Mouse (Mus musculus): ENCODE measurements around the gene Elp6.
"Not testable (repeated sequence)": the region's sequence is repeated elsewhere in the genome, so short reads cannot be mapped to it uniquely, and the experiment has no call there.

The Elp6 gene

DNA sequence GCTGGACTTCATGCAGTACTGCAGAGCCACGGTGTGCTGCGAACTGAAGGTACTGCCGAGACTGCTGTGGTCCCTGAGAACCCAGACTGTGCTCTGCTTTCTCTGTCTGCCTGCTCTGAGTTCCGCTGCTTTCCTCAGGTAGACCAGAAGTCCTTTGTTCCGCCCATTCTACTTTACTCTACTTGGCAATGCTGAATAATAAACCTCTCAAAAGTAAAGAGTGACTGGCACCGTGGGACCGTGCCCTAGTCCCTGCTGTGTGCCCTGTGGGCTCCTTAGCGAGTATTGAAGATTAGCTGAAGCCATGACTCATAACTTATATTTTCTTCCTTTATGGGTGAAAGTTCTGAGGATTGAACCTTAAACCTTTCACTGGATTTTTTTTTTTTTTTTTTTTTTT lies 10.9 kb downstream of the Elp6 start:
- DNase-seq (ENCODE audit: low read depth, low spot score): no peak

DNA sequence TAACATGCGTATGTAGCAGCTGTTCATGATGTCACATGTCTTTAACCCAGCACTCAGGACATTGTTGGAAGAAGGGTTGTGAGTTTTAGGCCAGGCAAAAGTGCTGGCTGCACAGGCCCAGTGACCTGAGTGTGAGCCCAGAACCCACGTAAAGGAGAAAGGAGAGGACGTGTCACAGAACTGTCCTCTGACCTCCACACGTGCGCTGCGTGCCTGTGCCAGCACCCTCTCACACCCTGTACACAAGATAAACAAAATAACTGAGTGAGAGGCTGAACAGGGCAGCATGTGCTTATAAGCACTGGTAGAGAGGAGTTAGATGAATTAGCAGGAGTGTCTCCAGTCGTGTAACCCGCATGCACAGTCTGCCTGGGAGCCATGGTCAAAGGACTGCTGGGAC lies 11.5 kb downstream of the Elp6 start:
- DNase-seq (ENCODE audit: low read depth, low spot score): no peak

DNA sequence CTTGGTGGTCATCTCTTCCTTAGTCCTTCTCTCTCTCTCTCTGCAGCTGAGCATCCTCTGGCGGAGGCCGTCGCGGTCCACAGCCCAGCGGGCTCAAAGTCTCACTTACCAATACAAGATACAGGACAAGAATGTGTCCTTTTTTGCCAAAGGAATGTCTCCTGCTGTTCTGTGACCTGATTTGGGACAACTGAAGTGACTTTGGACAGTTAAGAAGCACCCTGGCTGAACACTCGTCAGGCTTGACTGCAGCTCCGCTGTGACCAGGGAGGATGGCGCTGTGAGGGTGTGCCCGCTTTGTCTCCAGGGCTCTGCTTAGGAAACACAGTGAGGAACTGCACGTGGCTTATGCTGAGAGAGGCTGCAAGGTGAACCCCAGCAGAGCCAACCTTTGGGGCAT lies 15.8 kb downstream of the Elp6 start:
- no peak for DNase-seq (ENCODE audit: low read depth, low spot score)

DNA sequence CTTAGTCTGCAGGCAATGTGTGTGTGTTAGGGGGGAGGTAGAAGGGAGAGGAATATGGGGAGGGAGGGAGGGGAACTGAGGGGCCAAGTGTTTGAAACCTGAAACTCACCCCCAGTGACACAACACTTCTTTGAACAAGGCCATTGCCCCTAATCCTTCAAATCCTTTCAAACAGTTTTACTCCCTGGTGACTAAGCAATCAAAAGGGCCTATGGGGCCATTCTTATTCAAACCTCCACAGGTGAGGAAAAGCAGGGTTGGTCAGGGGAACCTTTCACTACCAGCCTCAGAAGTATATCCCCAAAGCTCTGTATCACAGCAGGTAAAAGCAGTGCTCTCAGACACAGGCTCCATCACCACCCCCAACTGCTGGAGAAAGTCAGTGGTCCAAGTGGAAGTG lies 18.0 kb downstream of the Elp6 start:
- no peak for DNase-seq (ENCODE audit: low read depth, low spot score)

DNA sequence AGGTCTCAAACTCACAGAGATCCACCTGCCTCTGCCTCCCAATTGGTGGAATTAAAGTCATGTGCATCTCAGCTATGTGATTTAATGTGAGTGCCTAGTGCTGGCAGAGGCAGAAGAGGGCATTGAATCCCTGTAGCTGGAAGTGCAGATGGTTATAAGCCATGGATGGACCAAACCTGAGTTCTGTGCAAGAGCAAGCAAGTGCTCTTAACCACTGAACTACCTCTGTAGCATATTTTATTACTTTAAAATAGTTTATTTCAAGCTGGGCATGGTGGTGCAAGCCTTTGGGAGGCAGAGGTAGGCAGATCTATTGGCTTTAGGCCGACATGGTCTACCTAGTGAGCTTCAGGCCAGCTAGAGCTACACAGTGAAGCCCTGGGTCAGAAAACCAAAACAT lies 19.2 kb downstream of the Elp6 start:
- DNase-seq (ENCODE audit: low read depth, low spot score): no peak

DNA sequence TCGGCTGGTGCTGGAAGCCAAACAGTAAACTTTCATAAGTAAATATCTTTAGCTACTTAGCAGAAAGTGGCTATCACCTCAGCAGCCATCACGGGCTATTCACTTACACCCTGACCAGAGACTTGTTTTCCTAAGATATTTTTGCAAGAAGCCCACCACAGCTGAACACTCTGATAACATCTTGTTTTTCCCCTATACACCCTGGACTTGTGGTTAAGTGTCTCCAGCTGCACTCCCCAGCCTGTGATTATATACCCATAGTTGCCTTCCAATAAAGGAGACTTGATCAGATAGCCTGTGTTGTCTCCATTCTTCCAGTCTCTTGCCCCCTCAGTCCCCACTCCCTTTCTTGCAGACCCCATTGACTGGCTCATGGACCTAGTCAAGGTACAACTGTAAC lies 23.2 kb downstream of the Elp6 start:
- no peak for DNase-seq (ENCODE audit: low read depth, low spot score)

DNA sequence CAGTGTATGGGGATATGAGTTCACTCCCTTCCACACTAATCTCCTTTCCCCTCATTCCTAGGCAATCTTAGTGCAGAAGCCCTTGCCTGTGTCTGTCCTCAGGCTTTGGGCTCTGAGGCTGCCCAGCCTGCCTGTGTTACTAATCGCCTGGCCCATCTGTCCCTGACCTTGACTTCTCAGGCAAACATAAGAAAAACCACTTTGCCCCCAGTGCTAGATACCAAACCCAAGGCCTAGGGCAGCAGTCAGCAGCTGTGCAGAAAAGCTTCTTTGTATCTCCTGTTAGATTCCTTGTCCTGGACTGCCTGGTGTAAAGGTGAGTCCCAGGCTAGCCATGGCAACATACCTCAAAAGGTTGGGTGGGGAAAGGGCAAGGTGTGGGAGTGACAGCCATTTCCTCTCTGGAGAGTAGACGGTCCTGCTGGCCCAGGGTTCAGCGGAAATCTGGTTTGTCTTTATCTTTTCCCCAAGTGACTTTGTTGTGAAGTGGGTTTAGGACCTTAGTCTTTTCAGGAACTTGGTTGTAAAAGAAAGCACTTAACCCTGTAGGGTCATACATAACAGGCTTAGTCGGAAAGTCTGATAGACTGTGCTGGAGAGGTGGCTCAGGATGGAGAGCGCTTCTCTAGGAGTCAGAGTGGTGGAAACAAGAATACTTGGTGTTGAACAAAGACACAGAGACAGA lies 24.1 kb downstream of the Elp6 start:
- no peak for DNase-seq (ENCODE audit: low read depth, low spot score)

DNA sequence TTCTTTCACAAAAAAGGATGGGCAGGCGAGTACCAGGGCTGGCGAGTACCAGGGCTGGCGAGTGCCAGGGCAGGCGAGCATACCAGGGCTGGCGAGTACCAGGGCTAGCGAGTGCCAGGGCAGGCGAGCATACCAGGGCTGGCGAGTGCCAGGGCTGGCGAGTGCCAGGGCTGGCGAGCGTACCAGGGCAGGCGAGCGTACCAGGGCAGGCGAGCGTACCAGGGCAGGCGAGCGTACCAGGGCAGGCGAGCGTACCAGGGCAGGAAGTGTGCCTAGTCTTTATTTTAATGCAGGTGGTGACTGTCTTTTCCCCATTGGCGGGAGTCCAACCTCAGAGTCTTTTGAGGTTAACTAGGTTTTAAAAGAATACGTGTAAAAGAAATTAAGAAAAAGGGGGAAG lies 24.7 kb downstream of the Elp6 start:
- DNase-seq (ENCODE audit: low read depth, low spot score): no peak

DNA sequence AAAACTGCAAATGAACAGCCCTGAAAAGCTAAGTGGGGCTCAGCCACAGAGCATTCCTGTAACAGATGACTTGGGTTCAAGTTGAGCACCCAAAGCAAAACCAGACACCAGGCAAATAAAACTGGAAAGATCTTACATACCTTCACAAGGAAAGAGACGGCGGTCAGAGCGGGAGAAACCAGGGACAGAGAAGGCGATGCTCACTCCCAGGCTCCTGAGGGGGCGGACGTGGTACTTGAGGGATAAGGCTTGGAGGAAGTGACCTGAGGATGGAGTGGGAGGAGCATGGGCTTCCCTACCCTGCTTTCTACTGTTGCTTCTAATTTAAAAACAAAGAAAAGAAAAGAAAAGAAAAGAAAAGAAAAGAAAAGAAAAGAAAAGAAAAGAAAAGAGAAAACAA lies 25.4 kb downstream of the Elp6 start:
- DNase-seq (ENCODE audit: low read depth, low spot score): no peak

DNA sequence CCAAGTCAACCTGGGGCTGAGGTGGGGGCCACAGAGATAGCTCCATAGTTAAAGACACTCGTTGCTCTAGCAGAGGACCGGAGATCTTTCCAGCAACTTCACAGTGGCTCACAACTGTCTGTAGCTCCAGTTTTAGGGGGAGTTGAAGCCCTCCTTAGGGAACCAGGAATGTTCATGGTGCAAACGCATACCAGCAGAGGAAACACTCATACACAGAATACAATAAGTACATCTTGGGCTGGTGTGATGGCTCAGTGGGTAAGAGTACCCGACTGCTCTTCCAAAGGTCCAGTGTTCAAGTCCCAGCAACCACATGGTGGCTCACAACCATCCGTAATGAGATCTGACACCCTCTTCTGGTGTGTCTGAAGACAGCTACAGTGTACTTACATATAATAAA lies 25.9 kb downstream of the Elp6 start:
- DNase-seq (ENCODE audit: low read depth, low spot score): not testable (repeated sequence)

DNA sequence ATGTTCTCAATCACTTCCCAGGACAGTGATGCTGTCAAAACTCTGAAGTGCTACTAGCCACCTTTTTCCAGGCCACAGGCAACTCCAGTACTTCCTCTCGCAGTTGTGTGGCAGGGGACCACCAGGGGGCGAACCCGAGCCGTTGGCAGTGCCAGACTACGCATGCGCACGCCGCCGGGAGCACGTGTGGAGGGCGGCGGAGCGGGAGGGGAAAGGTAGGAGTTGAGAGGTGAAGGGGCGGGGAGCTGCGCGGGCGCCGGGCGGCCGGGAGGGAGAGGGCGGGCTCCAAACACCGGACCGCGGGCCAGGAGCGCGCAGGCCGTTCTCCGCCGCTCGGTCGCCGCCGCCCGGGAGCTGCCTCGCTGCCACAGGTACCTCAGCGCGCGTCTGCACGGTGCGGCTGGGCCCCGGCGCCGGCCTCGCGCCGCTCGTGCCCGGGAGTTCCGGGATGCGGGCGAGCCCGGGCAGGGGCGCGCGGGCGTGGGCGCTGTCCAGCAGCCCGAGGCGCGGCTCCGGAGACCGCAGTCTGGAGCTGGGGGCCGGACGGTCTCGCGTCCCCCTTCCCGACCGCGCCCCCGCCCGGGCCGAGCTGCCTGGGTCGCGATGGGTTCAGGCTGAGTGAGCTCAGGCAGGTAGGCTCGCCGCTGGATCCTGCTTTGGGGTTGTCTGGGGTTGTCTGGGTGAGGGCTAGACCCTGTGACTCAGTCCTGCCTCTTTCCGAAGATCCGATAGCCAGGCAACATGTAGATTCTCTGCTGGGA lies 28.3 kb downstream of the Elp6 start, which contains the start of gene Scap:
Gene Scap (plus strand): TSS at position 154 of the 761 bp plus-strand sequence.
- DNase-seq (ENCODE audit: low read depth, low spot score): peak; percentile 96

DNA sequence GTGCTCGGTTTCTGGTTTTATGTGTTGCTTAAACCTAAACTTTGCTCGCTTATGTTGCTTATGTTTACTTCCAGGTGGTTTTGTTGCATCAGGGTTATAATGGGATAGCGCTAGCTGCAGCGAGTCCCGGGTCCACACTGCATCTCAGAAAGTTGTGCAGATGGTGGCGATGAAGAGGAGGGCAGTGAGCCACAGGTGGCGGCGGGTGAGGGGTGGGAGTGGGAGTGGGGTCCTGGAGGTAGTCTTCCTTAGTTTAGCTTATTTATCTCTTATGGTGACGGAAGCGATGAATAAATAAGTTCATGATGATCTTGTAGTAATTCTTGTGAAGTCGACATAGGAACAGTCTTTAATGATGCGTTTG lies 28.9 kb downstream of the Elp6 start:
- DNase-seq (ENCODE audit: low read depth, low spot score): no peak

DNA sequence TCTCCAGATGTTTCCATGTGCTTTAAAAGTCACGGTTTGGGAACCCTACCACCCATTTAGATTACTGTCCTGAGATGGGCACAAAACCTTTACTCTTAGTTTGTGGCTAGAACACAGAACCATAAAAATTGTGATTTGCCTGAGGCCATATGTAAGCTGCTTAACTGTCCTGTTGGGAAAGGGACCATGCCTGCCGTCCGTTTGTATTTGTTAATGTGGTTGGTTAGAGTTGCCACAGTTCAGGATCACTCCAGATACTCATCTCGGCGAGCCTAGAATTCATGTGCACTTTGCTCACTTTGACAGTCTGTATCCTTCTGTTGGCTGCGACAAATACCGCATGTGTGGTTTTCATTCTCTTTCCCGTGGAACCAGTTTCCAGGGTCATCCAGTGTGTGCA lies 29.9 kb downstream of the Elp6 start:
- DNase-seq (ENCODE audit: low read depth, low spot score): no peak

DNA sequence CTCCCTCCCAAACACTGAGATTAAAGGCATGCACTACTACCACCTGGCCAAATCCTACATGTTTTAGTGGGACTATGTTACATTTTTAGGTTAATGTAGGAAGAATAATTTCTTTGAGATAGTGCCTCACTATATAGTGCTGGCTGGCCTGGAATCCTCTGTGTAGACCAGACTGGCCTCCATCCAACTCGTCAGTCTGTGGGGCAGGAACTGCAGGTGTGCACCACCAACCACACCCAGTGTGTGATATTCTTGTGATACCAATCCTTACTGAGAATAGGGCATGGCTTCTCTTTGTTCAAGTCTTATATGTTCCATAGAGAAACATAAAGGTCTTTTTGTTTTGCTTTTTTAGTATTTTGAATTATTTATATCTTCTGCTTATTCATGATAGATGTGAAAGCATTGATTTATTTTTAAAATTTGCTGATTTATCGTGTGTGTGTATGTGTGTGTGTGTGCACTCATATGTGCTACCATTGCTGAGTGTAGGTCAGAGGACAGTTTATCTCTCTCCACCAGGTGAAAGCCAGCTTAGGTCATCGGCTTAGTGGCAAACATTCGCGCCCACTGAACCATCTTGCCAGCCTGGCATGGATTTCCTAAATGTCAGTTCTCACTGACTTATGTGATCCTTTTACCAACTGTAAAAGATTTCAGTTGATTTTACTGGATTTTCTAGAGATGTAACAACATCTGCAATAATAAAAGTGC lies 35.2 kb downstream of the Elp6 start:
- no peak for DNase-seq (ENCODE audit: low read depth, low spot score)

DNA sequence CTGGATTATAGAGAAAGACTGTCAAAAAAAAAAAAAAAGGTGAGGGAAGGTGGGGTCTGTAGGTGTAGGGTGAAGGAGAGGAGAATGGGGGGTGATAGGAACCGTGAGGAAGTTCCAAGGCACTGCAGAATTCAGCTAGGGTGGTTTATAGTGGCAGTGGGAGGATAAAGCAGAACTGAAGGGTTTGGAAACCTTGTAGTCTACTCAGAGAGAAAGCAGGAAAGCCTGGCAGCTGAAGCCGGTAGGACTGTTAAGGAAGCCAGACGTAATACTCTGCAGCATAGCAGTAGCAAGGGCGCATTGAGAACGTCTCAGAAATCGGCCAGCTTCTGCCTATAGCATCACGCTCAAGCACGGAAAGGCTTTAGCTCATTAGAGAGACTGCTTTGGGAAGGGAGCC lies 37.0 kb downstream of the Elp6 start:
- no peak for DNase-seq (ENCODE audit: low read depth, low spot score)

DNA sequence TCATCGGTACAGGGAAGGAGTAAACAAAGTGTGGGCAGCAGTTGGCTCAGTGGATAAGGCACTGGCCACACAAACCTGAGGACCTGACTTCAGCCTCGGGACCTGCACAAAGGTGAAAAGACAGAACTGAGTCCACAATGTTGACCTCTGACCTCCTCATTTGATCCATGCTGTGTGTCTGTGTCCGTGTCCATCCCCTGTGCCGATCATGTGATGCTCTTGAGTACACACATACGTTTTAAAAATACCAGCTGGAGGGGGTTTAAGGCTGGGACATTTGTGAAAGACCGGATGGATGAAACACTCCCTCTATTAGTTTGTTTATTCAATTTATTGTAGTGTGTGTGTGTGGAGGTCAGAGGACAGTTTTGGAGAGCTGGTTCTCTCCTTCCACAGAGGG lies 38.8 kb downstream of the Elp6 start:
- no peak for DNase-seq (ENCODE audit: low read depth, low spot score)

DNA sequence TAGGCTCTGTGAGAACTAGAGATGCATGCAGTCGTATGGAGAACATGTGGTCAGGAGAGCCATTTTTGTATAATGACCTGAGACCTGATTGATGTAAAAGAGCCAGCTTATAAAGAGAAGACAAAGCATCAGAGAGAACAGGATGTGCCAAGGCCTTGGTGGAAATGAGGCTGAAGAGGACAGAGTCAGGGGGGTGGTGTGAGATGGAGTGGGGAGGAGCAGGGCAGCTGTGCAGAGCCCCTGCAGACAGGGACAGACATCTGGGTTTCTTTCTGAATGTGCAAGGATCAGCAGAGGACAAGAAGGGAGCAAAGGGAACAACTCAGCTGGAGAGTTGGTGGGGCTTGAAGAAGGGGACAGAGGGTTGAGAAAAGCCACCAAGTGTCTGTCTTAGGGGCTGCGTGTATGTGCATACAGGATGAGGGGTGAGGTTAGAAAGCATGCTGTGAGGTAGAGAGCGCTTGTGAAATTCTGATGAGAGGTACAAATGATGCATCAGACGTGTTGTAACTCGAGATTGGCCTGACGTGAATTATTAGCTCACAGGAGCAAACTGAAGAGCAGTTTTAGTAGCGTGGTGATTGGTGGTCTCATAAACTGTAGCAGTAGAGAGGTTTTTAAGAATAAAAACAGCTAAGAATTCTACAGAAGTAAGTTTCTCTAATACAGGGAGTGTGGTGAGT lies 40.2 kb downstream of the Elp6 start:
- no peak for DNase-seq (ENCODE audit: low read depth, low spot score)

DNA sequence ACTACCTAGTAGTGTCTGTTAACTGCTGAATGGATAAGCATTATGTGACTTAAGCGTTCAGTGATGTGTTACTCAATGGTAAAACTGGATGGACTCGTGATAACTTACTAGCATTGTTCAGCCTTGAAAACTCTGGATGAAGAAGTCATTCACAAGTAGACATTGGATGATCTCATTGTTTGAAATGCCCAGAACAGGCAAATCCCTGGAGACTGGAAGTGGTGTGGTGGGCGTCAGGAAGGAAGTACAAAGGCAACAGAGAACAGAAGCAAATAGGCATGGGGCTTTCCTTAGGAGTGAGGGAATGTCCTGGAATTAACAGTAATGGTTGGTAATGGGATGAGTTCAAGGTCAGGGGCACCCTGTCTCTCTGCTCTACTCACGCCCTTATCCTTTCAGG lies 43.9 kb downstream of the Elp6 start:
- no peak for DNase-seq (ENCODE audit: low read depth, low spot score)

DNA sequence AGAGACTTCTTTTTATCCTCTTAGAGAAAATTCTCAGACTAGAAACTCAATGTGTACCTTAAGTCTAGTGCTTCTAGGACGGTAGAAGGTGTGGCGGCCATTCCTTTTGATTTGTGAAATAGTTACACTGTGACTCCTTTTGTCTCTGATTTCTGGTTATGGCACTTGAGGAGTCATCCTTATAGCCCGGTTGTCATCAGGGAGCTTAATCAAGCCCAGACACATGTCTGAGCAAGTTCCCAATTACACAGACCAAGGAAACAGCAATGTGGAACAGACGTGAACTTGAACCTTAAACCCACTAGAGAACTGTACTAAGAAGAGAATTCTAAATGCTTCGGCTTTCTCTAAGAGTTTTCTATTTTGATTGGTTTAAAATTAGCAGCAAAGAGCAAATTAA lies 45.2 kb downstream of the Elp6 start:
- no peak for DNase-seq (ENCODE audit: low read depth, low spot score)

DNA sequence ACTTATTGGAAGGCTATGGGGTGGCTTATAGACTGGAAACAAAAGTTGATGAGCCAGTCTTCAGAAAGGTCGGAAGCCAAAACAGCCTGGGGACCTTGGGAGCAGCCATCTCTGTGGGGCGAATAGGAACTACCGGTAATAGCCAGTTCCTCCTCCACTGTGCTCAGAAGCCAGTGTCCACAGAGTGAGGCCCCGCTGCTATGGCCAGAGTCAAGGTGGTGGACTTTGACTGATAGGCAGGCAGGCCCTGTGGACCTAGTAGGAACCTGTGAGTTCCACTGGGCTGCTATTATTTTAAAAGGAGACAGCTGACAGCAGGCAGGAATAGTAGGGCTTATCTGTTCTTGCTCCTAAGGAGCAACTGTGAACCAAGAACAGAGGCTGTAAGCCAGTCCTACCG lies 45.6 kb downstream of the Elp6 start:
- DNase-seq (ENCODE audit: low read depth, low spot score): no peak

DNA sequence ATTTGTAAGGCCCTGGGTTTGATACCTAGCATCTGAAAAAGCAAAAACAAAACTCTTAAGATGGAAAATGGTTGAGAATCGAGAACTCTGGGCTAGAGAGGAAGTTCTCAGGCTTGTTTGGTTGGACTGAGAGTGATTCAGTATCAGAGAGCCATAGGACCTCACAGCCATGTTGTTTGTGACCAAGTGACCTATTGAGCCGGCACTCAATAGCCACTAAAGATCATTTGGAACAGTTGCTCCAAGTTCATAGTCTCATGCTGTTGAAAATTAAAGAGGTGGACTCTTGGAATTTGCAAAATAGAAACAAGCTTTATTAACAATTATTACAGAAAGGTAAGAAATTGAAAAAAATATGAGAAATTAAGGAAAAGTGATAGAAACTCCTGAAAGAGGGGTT lies 46.4 kb downstream of the Elp6 start:
- DNase-seq (ENCODE audit: low read depth, low spot score): no peak

DNA sequence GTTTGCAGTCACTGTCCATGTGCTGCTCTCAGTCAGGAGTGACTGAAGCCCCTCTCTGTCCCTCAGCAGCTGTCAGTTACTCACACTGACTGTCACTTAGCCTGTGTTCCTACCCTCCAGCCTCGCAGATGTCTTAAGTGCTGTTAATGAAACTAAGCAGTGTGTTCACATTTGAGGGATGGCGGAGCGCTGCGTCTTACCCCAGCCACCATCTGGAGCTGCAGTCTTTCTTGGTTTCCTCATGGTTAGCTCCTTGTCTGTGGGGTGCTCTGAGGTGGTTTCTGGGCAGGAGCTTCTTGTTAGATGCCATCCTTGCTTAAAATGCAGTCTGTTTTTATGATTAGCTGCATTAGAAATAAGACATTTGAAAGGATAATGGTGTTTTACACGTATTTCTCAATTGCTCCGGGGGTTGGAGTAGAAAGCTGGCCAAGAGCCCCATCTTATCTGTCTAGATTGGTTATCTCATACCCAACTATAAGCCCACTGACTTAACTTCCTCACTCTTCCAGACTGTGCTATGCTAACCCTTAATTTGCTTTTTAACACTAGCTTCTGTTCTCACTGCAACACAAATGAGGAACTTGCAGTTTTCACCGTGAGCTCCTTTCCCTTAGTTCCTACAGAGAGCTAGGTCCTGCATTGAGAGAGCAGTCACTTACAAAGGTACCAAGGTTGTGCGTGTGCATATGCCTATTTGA lies 47.1 kb downstream of the Elp6 start:
- DNase-seq (ENCODE audit: low read depth, low spot score): peak; percentile 61
